ENCODE assay signal across 11 mouse cellular contexts in genomic region chr7:114294698-114295097, GRCm38 (mm10). TPM values are rescaled to one million over a fixed set of nuclear protein-coding genes. Genes with fewer than 3 reads are reported as not detected.
DNase-seq lines count a peak whose midpoint lies in the region; TF ChIP-seq lines count a peak whose summit lies in the region.
"Had no signal": no experiment of that assay in that cellular context is flagged by ENCODE, and none has a peak within 500 bp of the region (broad histone marks: within the 10 kb centered on the region; RNA-seq: fewer than 3 reads in every experiment).

No protein-coding gene starts in this region.

- no peak overlapping the region for H3K27ac ChIP-seq in left cerebral cortex, adult 2 months
- H3K27ac ChIP-seq: liver, embryonic 13.5 days had no signal

- peak; percentile 37 for TF ChIP-seq CTCF in left cerebral cortex, adult 2 months (IDR thresholded peaks at IDR 0.05)
- peak; percentile 30; the same call in 1 of the 2 replicates for TF ChIP-seq CTCF in brain, embryonic 14.5 days (IDR thresholded peaks at IDR 0.05; ENCODE audit: borderline replicate concordance, extremely low read depth, insufficient read depth, insufficient read length)

- no peak for TF ChIP-seq POLR2A in brain, embryonic 14.5 days (IDR thresholded peaks at IDR 0.05; ENCODE audit: borderline replicate concordance, extremely low read depth, insufficient read depth, insufficient read length, poor library complexity, severe bottlenecking)

- no peak overlapping the region for H3K4me3 ChIP-seq in left cerebral cortex, adult 2 months
- H3K4me3 ChIP-seq: erythroblast, embryonic 14.5 days; liver, embryonic 13.5 days had no signal

- DNase-seq in cerebellum, postnatal 10 days = peak; percentile 53 to 64
- no peak for DNase-seq in cerebellum, adult 18-20 months
- no peak for DNase-seq in left cerebral cortex, adult 2 months (ENCODE audit: extremely low spot score in 1 of 2, low spot score in 2 of 2)
- no peak for DNase-seq in left cerebral cortex, adult 8-10 months (ENCODE audit: low spot score in 2 of 2)
- peak; percentile 49 to 51 for DNase-seq in B cell, adult 2 months
- no peak for DNase-seq in brain, embryonic 14.5 days (ENCODE audit: low read depth)
- DNase-seq in adrenal gland, postnatal 4 days (ENCODE audit: low spot score in 2 of 2) = no peak
- no peak for DNase-seq in c-Kit-positive CD71-positive TER-119-positive erythroid progenitor cells, embryonic 14.5 days (ENCODE audit: low spot score)
- DNase-seq: kidney, adult 18-20 months; liver, embryonic 13.5 days had no signal

- intact Hi-C loops in left cerebral cortex, adult 2 months (cut with DNase I) = no loop called here

RNA-seq across cellular contexts. Expression of gene Psma1, which starts 18.8 kb away (rescaled TPM):
- total RNA-seq in left cerebral cortex, adult 2 months (2021) = 100 to 1,000 TPM in 1 of 2 experiments, 10 to 100 TPM in 1; 98.8 to 103 TPM
- total RNA-seq in left cerebral cortex, adult 8-10 months (2022) = 100 to 1,000 TPM; 112 to 121 (median 117) TPM
- polyA plus RNA-seq in brain, embryonic 14.5 days (2012; rRNA removed) = 199 and 258 TPM in 2 replicates
- total RNA-seq in adrenal gland, postnatal 4 days (2021) = 100 to 1,000 TPM; 154 to 157 TPM

RNA-seq across cellular contexts. Expression of gene Copb1, which starts 40.2 kb away (rescaled TPM):
- total RNA-seq in left cerebral cortex, adult 2 months (2021) = 10 to 100 TPM; 52.5 to 60.5 TPM
- 10 to 100 TPM; 56.0 to 68.1 (median 60.6) TPM for total RNA-seq in left cerebral cortex, adult 8-10 months (2022)
- 62.0 and 68.6 TPM in 2 replicates for polyA plus RNA-seq in brain, embryonic 14.5 days (2012; rRNA removed)
- total RNA-seq in adrenal gland, postnatal 4 days (2021) = 100 to 1,000 TPM; 116 to 122 TPM

Comparison
In these comparisons a context has a peak if more than half of its experiments do, and no peak if none do; other contexts are left out.
1. DNase-seq: peak in cerebellum, postnatal 10 days (2 of 2) and B cell, adult 2 months (2 of 2); none in cerebellum, adult 18-20 months (0 of 2), left cerebral cortex, adult 2 months (0 of 2), left cerebral cortex, adult 8-10 months (0 of 2), brain, embryonic 14.5 days (single experiment), adrenal gland, postnatal 4 days (0 of 2) and c-Kit-positive CD71-positive TER-119-positive erythroid progenitor cells, embryonic 14.5 days (single experiment).